Mouse (Mus musculus): ENCODE measurements around the gene 2310033P09Rik. TPM values are rescaled to one million over a fixed set of nuclear protein-coding genes. Genes with fewer than 3 reads are reported as not detected.

2310033P09Rik gene
- 23.7 and 26.7 TPM in 2 replicates for polyA plus RNA-seq (2014; fragmentation: Nextera tagmentation; extraction: Ambion mirVana)

- Histone ChIP-seq H3K4me2 (ENCODE audit: low read length) (peak within 1 kb of the TSS; percentile 86), H3K4me1 (ENCODE audit: control insufficient read depth, insufficient read depth, low read length) (peaks cover 11% of the 10 kb centered on the region), H3K27ac (replicated peaks; ENCODE audit: low read depth, low read length) (peak within 1 kb of the TSS; percentile 89), H3K27me3 (ENCODE audit: control insufficient read depth, insufficient read depth, low read length) (no peaks in the 10 kb centered on the region), H3K9ac (replicated peaks; ENCODE audit: low read length) (peak within 1 kb of the TSS; percentile 87), H3K4me3 (replicated peaks; ENCODE audit: low read depth, low read length) (peak within 1 kb of the TSS; percentile 89), H3K9me3 (ENCODE audit: control insufficient read depth, low read length) (no peaks in the 10 kb centered on the region), H3K36me3 (ENCODE audit: control insufficient read depth, insufficient read depth, low read length) (peaks cover 50% of the 10 kb centered on the region)
- ATAC-seq (ENCODE audit: low FRiP score, low TSS enrichment) (peak; percentile 92), DNase-seq (peak; percentile 99)
- under 1% methylated on average over 67 of the region's 67 CpGs for WGBS
Measured at GRCm38 (mm10) chr11:59208153-59208831, at the start of gene 2310033P09Rik. 2310033P09Rik (plus strand) TSS chr11:59208321.

DNA sequence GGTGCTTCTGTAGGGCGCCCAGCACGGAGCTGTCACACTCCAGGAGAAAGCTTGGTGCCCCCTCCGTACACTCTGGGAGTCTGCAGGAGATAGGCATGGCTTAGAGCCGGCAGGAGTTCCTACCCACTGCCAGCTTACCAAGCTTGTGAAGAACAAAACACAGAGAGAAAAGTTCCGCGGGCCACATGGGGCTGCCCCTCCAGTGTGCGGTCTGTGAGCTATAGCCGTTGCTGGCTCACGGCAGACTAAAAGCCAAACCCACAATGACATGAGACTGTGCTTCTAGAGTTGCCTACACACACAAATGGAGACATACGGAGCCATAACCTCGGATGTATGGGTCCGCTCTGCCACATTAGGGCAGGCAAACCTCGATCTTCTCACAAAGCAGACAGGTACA lies 49.0 kb upstream of the 2310033P09Rik start:
- peaks cover 15% of the 10 kb centered on the region for H3K4me1 ChIP-seq (ENCODE audit: control insufficient read depth, insufficient read depth, low read length)
- no peaks in the 10 kb centered on the region for H3K9me3 ChIP-seq (ENCODE audit: control insufficient read depth, low read length)
- no peak overlapping the region for H3K9ac ChIP-seq (replicated peaks; ENCODE audit: low read length)
- H3K4me2 ChIP-seq (ENCODE audit: low read length), result no peak overlapping the region
- no peak overlapping the region for H3K4me3 ChIP-seq (replicated peaks; ENCODE audit: low read depth, low read length)
- peaks cover 32% of the 10 kb centered on the region for H3K36me3 ChIP-seq (ENCODE audit: control insufficient read depth, insufficient read depth, low read length)
- no peak overlapping the region for H3K27ac ChIP-seq (replicated peaks; ENCODE audit: low read depth, low read length)
- WGBS, result 94% methylated on average over 13 of the region's 13 CpGs
- ATAC-seq (ENCODE audit: low FRiP score, low TSS enrichment) (no peak), DNase-seq (no peak)
- no peaks in the 10 kb centered on the region for H3K27me3 ChIP-seq (ENCODE audit: control insufficient read depth, insufficient read depth, low read length)

- no peak overlapping the region for H3K27ac ChIP-seq (replicated peaks; ENCODE audit: low read depth, low read length)
- ATAC-seq (ENCODE audit: low FRiP score, low TSS enrichment), result no peak
- DNase-seq, result no peak
- H3K27me3 ChIP-seq (ENCODE audit: control insufficient read depth, insufficient read depth, low read length), result no peaks in the 10 kb centered on the region
- H3K4me1 ChIP-seq (ENCODE audit: control insufficient read depth, insufficient read depth, low read length), result peaks cover 19% of the 10 kb centered on the region
- no peak overlapping the region for H3K4me3 ChIP-seq (replicated peaks; ENCODE audit: low read depth, low read length)
- H3K9ac ChIP-seq (replicated peaks; ENCODE audit: low read length), result no peak overlapping the region
- 91% methylated on average over 4 of the region's 4 CpGs for WGBS
- H3K9me3 ChIP-seq (ENCODE audit: control insufficient read depth, low read length), result no peaks in the 10 kb centered on the region
- H3K36me3 ChIP-seq (ENCODE audit: control insufficient read depth, insufficient read depth, low read length), result peaks cover 32% of the 10 kb centered on the region
- H3K4me2 ChIP-seq (ENCODE audit: low read length), result no peak overlapping the region
Measured at GRCm38 (mm10) chr11:59159558-59159957, 48.6 kb upstream of the 2310033P09Rik start.

GRCm38 (mm10) chr11:59161398-59161797 lies 46.7 kb upstream of the 2310033P09Rik start:
- H3K27ac ChIP-seq (replicated peaks; ENCODE audit: low read depth, low read length), result no peak overlapping the region
- no peak for ATAC-seq (ENCODE audit: low FRiP score, low TSS enrichment)
- no peak overlapping the region for H3K4me2 ChIP-seq (ENCODE audit: low read length)
- no peaks in the 10 kb centered on the region for H3K27me3 ChIP-seq (ENCODE audit: control insufficient read depth, insufficient read depth, low read length)
- 75% methylated on average over 5 of the region's 5 CpGs for WGBS
- H3K4me3 ChIP-seq (replicated peaks; ENCODE audit: low read depth, low read length), result no peak overlapping the region
- no peak for DNase-seq
- H3K4me1 ChIP-seq (ENCODE audit: control insufficient read depth, insufficient read depth, low read length), result peaks cover 19% of the 10 kb centered on the region
- no peaks in the 10 kb centered on the region for H3K9me3 ChIP-seq (ENCODE audit: control insufficient read depth, low read length)
- no peak overlapping the region for H3K9ac ChIP-seq (replicated peaks; ENCODE audit: low read length)
- peaks cover 22% of the 10 kb centered on the region for H3K36me3 ChIP-seq (ENCODE audit: control insufficient read depth, insufficient read depth, low read length)

DNA sequence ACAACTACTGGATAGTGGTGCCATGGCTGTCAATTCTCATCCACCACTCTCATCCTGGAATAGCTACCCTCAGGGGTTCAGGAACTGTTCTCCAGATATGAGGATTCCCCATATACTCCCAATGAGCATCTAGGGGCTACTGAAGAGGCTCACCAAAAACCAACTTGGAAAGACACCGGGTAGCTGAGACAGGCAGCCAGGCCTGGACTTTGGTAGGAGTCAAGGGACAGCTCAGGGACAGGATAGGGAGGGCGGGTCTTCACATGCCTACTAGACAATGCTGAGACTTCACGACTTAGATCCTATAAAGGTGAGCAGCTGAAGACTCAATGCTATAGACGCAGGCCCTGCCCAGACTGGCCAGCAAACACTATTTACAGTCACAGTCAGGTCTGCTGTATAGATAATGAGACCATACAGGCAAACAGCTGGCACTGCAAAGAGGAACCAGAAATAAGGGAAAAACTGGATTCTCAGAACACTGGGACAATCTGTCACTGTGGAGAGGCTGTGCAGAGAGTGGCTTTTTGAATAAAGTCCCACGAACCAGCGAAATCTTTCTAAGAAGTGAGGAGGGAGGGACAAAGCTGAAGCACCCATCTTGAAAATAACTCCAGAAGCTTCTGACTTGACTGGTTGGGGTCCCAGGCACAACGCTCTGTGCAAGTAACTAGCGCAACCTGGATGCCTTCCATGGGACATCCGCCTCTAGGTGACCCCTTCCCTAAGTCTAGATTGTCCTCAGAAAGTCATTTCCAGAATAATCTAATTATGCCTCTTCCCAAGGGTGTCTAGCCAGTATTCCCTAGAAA lies 45.5 kb upstream of the 2310033P09Rik start:
- 60% methylated on average over 9 of the region's 9 CpGs for WGBS
- H3K36me3 ChIP-seq (ENCODE audit: control insufficient read depth, insufficient read depth, low read length), result peaks cover 13% of the 10 kb centered on the region
- ATAC-seq (ENCODE audit: low FRiP score, low TSS enrichment) (no peak; the same call in 1 of the 2 replicates), DNase-seq (no peak)
- H3K27ac ChIP-seq (replicated peaks; ENCODE audit: low read depth, low read length), result peak overlapping the region; percentile 99
- H3K4me1 ChIP-seq (ENCODE audit: control insufficient read depth, insufficient read depth, low read length), result peaks cover 19% of the 10 kb centered on the region
- peak overlapping the region; percentile 78 for H3K4me2 ChIP-seq (ENCODE audit: low read length)
- H3K9me3 ChIP-seq (ENCODE audit: control insufficient read depth, low read length), result no peaks in the 10 kb centered on the region
- H3K27me3 ChIP-seq (ENCODE audit: control insufficient read depth, insufficient read depth, low read length), result no peaks in the 10 kb centered on the region
- H3K9ac ChIP-seq (replicated peaks; ENCODE audit: low read length), result peak overlapping the region; percentile 80
- peak overlapping the region; percentile 72 for H3K4me3 ChIP-seq (replicated peaks; ENCODE audit: low read depth, low read length)

DNA sequence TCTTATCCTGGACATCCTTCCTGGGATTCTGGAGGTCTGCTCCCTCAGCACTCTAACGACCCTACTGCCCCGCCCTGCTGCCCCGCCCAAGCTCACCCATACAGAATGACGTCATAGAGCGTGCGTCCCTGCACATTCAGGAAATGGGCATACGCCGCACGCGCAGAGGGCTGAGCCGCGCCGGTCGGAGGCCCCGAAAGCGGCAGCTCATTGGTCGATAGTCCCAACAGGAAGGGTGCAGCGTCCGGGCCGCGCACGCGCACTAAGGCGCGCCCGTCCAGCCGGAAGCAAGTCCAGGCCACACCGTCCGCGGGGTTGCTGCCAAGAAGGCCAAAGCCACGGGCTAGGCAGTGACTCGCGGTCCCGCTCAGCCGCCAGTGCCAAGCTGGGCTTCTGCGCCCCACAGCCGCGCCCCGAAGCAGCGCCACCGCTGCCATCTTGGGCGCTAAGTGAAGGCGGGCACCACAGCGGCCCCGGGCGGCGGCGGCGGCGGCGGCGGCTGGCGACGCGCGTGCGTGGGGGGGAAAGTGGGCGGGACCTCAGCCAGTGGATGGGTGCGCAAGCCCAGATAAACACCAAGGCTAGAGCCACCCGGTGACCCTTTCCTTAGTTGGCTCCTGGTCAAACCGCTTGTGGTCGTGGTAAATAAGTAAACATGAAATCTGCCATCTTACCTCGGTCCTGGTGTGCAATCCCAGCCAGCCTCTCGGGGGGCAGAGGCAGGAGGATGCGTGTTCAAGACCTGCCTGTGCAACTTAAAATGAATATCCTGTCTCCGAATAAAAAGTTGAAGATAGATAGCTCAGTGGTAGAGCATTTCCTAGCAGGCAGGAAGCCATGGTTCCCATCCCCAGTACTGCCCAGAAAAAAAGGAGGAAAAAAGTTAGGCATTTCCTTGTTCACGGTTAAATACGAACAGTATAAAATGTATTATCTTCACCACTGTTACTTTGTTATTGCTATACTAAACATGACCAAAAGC lies 44.6 kb upstream of the 2310033P09Rik start, which contains the start of gene Iba57:
Gene Iba57, minus strand, starts transcription at position 485 of the 982 bp plus-strand sequence.
- H3K27me3 ChIP-seq (ENCODE audit: control insufficient read depth, insufficient read depth, low read length), result no peaks in the 10 kb centered on the region
- peak; percentile 99 for ATAC-seq (ENCODE audit: low FRiP score, low TSS enrichment)
- H3K4me2 ChIP-seq (ENCODE audit: low read length), result peak within 1 kb of the TSS; percentile 78
- 3% methylated on average over 62 of the region's 68 CpGs for WGBS
- H3K36me3 ChIP-seq (ENCODE audit: control insufficient read depth, insufficient read depth, low read length), result peaks cover 4% of the 10 kb centered on the region
- peak within 1 kb of the TSS; percentile 72 for H3K4me3 ChIP-seq (replicated peaks; ENCODE audit: low read depth, low read length)
- peak within 1 kb of the TSS; percentile 80 for H3K9ac ChIP-seq (replicated peaks; ENCODE audit: low read length)
- H3K27ac ChIP-seq (replicated peaks; ENCODE audit: low read depth, low read length), result peak within 1 kb of the TSS; percentile 99
- H3K9me3 ChIP-seq (ENCODE audit: control insufficient read depth, low read length), result no peaks in the 10 kb centered on the region
- peaks cover 19% of the 10 kb centered on the region for H3K4me1 ChIP-seq (ENCODE audit: control insufficient read depth, insufficient read depth, low read length)
- peak; percentile 99 for DNase-seq

GRCm38 (mm10) chr11:59164384-59164783 lies 43.7 kb upstream of the 2310033P09Rik start:
- Histone ChIP-seq H3K27me3 (ENCODE audit: control insufficient read depth, insufficient read depth, low read length) (no peaks in the 10 kb centered on the region), H3K9ac (replicated peaks; ENCODE audit: low read length) (no peak overlapping the region), H3K4me1 (ENCODE audit: control insufficient read depth, insufficient read depth, low read length) (peaks cover 19% of the 10 kb centered on the region), H3K36me3 (ENCODE audit: control insufficient read depth, insufficient read depth, low read length) (peaks cover 2% of the 10 kb centered on the region; the same call in 1 of the 2 replicates), H3K9me3 (ENCODE audit: control insufficient read depth, low read length) (no peaks in the 10 kb centered on the region), H3K4me2 (ENCODE audit: low read length) (peak overlapping the region; percentile 78), H3K4me3 (replicated peaks; ENCODE audit: low read depth, low read length) (no peak overlapping the region), H3K27ac (replicated peaks; ENCODE audit: low read depth, low read length) (peak overlapping the region; percentile 99; the same call in 1 of the 2 replicates)
- DNase-seq (no peak), ATAC-seq (ENCODE audit: low FRiP score, low TSS enrichment) (no peak)
- WGBS, result 89% methylated on average over 9 of the region's 9 CpGs

Measured in midbrain, embryonic 14.5 days (tissue).